Mouse (Mus musculus) brain, embryonic 14.5 days (tissue): ENCODE data around the gene Npff. TPM values are rescaled to one million over a fixed set of nuclear protein-coding genes. Genes with fewer than 3 reads are reported as not detected.

Source experiments
- DNase-seq: peaks from one replicate; pipeline ENCODE4 v3.0.0-alpha.2; 2011; ENCODE audit warnings: low read depth
- CTCF ChIP-seq: fragments of 200-500 bp; IDR thresholded peaks from 2 replicates; pipeline ENCODE4 v1.5.1; 2012; ENCODE audit warnings: inconsistent platforms, mild to moderate bottlenecking, moderate library complexity, borderline replicate concordance; ENCODE audit not compliant: insufficient read depth, insufficient read length; ENCODE audit errors: extremely low read depth
- POLR2A ChIP-seq: fragments of 200-500 bp; IDR thresholded peaks from 2 replicates; pipeline ENCODE4 v1.6.1; 2012; ENCODE audit warnings: mild to moderate bottlenecking, inconsistent platforms, borderline replicate concordance; ENCODE audit not compliant: poor library complexity, insufficient read depth, insufficient read length, severe bottlenecking; ENCODE audit errors: extremely low read depth
- polyA plus RNA-seq: library from polyadenylated mRNA; depleted of rRNA; stranded (reverse); fragments of >200 nt; gene quantifications from 2 replicates; pipeline ENCODE4 v1.2.3, GENCODE M21; 2012

Gene Npff
- polyA plus RNA-seq, 1 experiment, result 7.1 TPM

DNA sequence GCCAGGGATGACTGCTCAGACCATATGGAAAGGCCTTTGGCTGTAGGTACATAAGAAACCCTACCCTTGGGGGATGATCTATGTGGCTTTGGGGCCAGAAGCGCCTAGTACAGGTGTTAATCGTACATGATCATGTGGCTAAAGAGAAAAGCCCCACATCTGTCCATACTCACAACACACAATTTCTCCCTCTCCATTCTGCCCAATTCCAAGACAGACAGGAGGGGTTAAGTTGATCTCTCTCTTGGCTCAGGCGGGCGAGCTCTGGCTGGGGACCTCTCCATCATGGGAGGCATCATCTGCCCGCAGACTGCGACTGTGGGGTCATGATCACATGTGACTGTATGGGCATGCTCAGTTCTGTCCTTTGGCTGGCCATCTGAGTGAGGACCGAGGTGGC is 9.2 kb upstream of the Npff start:
- TF ChIP-seq POLR2A, result no peak
- TF ChIP-seq CTCF, result no peak

DNA sequence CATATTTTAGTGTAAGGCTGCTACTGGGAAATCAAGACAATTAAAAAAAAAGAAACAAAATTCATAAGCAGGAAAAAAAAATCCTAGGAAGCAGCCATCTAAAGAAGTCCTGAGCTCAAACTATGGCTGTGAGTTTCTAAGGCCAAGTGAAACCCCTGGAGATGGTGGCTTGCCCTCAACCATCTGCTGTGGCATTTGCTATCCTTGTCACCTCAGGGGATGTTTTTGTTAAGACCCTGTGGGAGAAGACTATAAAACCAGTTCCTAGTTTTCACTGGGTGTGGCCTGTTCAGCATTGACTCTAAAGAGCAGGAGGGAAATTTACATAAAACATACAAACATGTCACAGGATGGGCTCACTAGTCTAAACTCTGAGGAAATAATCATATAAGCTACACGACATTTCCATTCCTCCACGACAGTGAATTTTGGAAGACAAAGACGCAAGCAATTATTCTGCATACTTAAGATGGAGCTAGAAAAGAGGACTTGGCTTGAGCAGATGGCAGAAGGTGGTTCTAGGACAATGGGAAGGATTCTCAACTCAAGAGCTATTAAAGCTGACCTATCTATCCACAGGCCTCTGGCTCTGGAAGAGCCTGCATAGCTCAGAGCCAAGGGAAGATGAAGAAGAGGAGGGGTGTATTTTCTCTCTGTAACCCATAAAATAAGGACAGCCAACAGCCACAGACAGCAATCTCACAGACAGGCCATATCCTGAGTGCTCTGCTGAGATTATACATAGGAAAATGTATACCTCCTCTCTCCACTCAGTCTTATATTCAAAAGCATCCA is 7.6 kb upstream of the Npff start:
- DNase-seq, result no peak
- TF ChIP-seq POLR2A, result no peak
- no peak for TF ChIP-seq CTCF

More for the DNA sequence above, 9.2 kb upstream of the Npff start:
- no peak for DNase-seq

DNA sequence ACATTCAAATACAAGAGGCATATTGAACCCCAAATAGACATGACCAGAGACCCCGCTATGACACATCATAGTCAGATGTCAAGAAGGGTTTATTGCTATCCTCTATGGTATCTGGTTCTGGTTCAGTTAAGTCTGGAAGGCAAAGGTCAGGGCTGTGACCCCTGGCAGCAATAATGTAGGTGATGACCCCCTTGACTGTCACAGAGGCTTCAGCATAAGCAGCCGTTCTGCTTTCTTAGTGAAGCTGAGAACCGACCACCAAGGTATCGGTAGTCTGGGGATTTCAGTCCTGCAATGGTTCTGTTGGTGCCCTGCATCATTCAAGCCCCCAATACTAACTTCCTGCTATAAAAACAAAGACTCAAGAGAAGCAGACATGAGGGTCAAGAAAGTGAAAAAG is 6.8 kb upstream of the Npff start:
- DNase-seq, result no peak
- TF ChIP-seq CTCF (no peak), POLR2A (no peak)

DNA sequence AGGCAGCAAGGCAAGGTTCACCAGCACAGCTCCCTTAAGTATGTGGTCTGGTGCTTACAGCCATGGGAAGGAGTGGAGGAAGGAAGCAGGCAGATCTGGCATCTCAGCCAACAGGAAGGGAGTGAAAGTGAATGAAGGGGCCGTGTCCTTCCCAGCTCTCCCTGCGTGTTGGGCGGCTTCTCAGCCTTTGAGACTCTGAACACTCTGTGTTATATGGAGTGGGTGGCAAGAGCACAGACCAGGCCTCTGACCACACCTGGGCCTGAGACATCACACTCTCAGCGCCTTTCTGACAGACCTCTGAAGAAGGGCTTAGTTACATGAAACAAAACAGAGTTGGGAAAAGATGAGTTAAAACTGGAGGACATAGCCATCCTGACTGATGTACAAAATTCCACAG is 5.8 kb upstream of the Npff start:
- TF ChIP-seq POLR2A, result no peak
- no peak for TF ChIP-seq CTCF
- no peak for DNase-seq

DNA sequence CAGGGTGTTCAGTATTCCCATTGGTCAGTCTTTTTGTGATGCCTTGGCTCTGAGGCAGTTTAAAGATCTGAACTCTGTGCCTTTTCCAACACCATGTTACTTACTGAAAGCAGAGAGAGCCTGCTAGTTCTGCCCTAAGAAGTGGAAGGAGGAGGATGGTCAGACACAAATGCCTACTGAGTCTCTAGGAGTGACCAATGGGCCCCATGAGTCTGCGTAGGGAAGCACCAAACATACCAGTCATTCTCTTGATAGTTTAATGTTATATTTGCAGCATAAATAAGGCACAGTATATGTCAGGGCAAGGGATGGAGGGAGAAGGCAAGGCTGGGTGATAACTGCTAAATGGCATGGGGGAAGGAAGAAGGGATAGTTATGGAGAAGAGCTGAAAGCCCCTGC is 3.7 kb upstream of the Npff start:
- DNase-seq, result no peak
- TF ChIP-seq CTCF, result no peak
- TF ChIP-seq POLR2A, result no peak

DNA sequence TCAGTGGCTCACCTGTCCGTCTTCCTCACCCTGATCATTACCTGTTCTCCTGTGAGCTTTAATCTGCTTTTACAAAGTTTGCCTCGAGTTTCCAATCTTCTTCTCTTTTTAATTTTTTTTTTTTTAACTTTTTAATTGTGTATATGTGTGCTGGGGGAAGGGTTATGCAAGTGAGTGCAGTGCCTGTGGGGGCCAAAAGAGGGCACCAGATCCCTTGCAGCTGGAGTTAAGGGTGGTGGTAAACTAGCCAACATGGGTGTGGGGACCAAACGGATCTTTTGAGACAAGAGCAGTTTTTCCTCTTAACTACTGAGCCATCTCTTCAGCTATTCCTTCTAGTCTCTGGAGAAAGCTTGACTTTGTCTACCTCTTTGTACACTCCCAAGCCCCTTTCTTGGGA is 3.2 kb upstream of the Npff start:
- TF ChIP-seq POLR2A (no peak), CTCF (peak; percentile 46; the same call in 1 of the 2 replicates)
- DNase-seq, result peak; percentile 22

DNA sequence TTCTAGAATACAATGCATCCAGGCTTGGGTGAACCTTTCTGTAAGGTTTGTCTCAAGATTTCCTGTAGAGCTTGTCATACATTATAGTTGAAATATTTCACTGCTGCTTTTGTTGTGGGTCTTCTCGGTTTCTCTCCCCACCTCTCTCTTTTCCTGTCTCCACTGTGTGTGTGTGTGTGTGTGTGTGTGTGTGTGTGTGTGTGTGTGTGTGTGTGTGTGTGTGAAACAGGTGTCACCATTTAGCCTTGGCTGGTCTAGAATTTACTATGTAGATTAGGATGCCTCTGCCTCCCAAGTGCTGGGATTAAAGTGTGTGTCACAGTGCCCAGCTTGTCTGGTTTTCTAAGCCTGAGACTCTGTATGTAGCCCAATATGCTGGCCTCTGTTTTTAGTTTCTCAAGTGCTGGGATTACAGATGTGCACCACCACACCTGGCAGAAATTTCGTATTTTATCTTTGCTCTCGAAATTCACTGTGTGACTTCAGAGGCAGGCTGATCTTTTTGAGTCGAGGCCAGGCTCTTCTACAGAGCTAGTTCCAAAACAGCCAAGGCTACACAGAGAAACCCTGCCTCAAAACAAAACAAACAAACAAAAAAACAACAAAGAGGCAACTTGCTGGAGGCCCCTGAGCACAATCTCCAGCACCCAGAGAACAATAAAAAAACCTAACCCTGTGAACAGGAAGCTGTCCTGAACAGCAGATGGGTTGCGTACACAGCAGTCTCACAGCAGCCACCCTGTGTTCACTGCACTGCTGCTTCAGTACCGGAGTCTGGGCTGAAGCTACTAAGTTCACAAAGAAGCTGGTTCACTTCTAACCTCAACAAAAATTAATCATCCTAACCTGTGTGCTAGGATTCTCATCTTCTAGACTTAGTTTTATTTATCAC is 1.6 kb upstream of the Npff start:
- no peak for DNase-seq
- TF ChIP-seq POLR2A (no peak), CTCF (no peak)

DNA sequence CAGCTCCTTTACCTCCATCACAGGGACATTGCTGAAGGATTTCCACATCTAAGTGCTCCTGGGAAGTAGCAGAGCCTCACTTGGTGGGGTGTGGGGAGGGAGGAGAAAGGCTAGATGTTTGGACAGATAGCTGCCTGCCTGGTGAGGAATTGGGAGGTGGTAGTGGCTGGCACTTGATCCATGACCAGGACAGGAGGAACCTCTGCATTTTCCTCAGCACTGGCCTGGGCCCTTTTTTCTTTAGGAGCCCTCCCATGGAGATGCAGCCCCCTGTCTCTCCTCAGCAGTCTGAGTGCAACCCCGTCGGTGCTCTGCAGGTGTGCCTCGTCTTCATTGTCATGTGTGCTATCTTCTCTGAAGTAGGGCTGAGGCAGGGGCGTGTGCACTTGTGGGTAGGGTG is 3.3 kb downstream of the Npff start:
- no peak for DNase-seq
- no peak for TF ChIP-seq POLR2A
- TF ChIP-seq CTCF, result no peak

DNA sequence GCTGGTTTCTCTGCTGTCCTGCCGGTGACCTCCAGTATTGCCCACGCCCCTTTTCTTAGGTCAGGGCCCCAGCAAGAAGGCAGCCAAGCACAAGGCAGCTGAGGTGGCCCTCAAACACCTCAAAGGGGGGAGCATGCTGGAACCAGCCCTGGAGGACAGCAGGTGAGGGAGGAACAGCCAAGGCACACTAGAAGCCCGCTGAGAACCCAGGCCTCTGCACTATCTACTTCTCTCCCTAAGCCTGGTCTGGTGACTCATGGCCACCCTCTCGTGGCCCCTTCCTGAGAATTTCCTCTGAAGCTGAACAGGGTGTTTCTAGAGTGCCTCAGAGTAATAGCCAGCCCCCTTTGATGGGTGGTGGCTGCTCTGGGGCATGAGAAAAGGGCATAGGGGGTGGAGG is 4.3 kb downstream of the Npff start:
- no peak for TF ChIP-seq POLR2A
- no peak for TF ChIP-seq CTCF
- DNase-seq, result no peak

DNA sequence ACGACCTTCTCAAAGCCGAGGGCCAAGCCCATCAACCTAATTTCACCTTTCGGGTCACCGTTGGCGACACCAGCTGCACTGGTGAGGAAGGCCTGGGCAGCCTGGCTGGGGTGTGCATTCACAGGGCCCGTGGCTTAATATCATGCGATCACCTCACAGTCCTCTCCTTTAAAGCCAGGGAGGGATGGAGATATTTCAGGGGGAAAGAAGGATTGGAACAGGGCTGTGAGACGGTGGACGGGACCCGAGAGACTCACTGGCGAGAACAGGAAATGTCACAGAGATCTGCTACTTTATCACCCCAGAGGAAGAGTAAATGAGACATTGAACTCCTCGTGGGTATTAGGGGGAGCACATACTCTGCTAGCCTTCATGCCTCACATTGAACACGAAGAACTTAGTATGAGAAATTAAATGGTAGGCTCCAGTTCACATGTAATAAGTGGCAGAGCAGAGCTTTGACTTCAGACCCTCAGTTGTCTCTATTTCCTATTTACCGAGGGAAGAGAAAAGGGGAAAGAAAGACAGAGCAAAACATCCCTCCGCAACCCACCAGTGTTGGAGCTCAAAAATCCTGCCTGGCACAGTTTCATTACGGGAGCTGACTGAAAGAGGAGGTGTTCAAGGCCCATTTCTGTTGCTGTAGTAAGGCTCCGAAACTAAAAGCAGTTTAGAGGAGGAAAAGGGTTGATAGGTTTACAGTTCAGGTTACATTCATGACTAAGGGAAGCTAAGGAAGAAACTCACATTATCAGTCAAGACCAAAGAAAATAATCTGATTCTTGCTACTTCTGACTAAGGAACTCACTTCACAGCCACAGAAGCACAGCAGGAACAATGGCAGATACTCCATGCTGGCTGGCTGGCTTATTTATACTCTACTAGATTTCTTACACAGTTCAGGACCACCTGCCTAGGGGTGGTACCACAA is 5.3 kb downstream of the Npff start:
- TF ChIP-seq POLR2A, result no peak
- no peak for TF ChIP-seq CTCF
- DNase-seq, result no peak

DNA sequence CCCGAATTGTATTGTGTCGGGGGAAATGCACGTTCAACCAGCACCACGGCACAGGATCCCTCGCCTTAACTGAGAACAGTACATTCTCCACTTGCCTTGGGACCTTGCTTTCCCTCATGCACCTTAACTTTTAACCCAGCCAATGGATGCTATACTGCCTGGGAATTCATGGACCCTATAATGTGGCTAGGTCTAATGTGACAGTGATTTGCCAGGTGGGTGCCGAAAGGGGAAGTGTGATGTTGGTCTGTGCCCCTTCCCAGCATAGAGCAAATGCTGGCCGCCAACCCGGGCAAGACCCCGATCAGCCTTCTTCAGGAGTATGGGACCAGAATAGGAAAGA is 5.9 kb downstream of the Npff start:
- no peak for DNase-seq
- TF ChIP-seq POLR2A, result no peak
- TF ChIP-seq CTCF, result no peak

DNA sequence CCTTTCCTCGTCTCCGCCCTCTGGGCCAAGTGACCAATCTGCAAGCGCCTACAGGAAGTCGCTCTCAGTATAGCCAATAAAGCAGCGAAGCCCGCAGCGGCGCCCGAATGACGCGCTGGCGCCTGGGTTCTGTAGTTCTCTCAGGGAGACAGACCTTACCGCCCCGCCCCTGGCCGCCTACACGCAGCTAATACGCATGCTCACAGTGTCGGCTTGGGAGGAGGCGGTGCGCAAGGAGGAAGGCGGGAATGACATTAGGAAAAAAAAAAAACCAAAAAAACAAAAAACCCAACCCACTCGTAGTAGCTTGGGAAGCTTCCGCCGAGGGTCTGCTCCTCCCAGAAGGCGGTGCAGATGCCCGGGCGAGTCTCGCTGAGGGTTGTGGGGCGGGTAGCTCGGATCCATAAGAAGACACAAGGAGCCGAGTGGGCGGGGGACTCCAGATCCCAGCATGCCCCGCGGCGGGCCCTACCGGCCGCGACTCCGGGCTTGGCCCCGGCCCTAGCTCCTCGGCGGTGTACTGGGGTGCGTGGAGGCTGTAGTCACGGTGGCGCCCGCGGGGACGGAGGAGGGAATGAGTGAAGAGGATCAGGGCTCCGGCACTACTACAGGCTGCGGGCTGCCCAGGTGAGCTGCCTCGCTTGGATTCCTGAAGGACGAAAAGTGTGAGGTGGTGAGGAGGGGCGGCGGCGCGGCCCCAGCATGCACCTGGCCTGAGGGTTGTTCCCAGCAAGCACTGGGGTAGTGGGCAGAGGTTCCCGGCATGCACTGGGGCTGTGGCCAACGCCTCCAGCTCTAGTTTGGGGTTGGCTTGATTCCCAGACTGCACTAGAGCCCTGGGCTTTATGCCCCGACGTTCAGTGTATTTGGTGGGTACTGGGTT is 6.5 kb downstream of the Npff start, which contains the start of gene Tarbp2:
TSS of gene Tarbp2 (plus strand) at position 217 of the 883 bp plus-strand sequence.
- TF ChIP-seq CTCF, result no peak
- peak; percentile 50 for TF ChIP-seq POLR2A
- peak; percentile 100 for DNase-seq
